Mouse (Mus musculus): Measurements from ENCODE around the gene Raly.

GRCm38 (mm10) chr2:154832471-154832870, 41.6 kb downstream of the Raly start:
- no peak for TF ChIP-seq CTCF (IDR thresholded peaks at IDR 0.05; ENCODE audit: borderline replicate concordance, insufficient read depth, low read depth, low read length)
- TF ChIP-seq POLR2A (IDR thresholded peaks at IDR 0.05; ENCODE audit: borderline replicate concordance, insufficient read depth, low read length): no peak
